Mouse (Mus musculus) cortical plate, adult 2 months (tissue): ENCODE results near the gene Tbx5. TPM values are rescaled to one million over a fixed set of nuclear protein-coding genes. Genes with fewer than 3 reads are reported as not detected.

Experiments used
- H3K27ac ChIP-seq: fragments of 200-500 bp; 2 replicates; pipeline ENCODE4 v1.5.1; 2012; ENCODE audit warnings: low read length, control low read depth, inconsistent platforms; ENCODE audit not compliant: insufficient read depth
- H3K4me1 ChIP-seq: fragments of 200-500 bp; 2 replicates; pipeline ENCODE4 v1.6.1; 2011; ENCODE audit warnings: low read length; ENCODE audit not compliant: control insufficient read depth, insufficient read depth
- H3K4me3 ChIP-seq: fragments of 200-500 bp; 2 replicates; pipeline ENCODE4 v1.5.1; 2011; ENCODE audit warnings: mild to moderate bottlenecking, low read length, control low read depth; ENCODE audit not compliant: insufficient read depth
- CTCF ChIP-seq: fragments of 200-500 bp; IDR thresholded peaks from 2 replicates; pipeline ENCODE4 v1.5.1; 2011; ENCODE audit warnings: mild to moderate bottlenecking, control low read depth, low read length; ENCODE audit not compliant: insufficient read depth; ENCODE audit errors: extremely low read depth
- POLR2A ChIP-seq: fragments of 200-500 bp; IDR thresholded peaks from 2 replicates; pipeline ENCODE4 v1.6.1; 2011; ENCODE audit warnings: mild to moderate bottlenecking, low read length, control low read depth; ENCODE audit not compliant: insufficient read depth; ENCODE audit errors: extremely low read depth
- polyA plus RNA-seq: library from polyadenylated mRNA; depleted of rRNA; stranded (reverse); fragments of >200 nt; gene quantifications from 2 replicates; pipeline ENCODE4 v1.2.3, GENCODE M21; 2012

Gene Tbx5
- polyA plus RNA-seq, 1 experiment, result not detected

GRCm38 (mm10) chr5:119799419-119800242 lies 32.8 kb upstream of the Tbx5 start:
- H3K4me1 ChIP-seq, result no peaks in the 10 kb centered on the region
- H3K27ac ChIP-seq, result no peak overlapping the region
- TF ChIP-seq CTCF (no peak), POLR2A (no peak)
- H3K4me3 ChIP-seq, result no peak overlapping the region

GRCm38 (mm10) chr5:119800243-119800665 lies 32.2 kb upstream of the Tbx5 start:
- no peak overlapping the region for H3K4me3 ChIP-seq
- H3K27ac ChIP-seq, result no peak overlapping the region
- no peaks in the 10 kb centered on the region for H3K4me1 ChIP-seq
- TF ChIP-seq CTCF, result no peak
- TF ChIP-seq POLR2A, result no peak

GRCm38 (mm10) chr5:119802617-119803410 lies 29.7 kb upstream of the Tbx5 start:
- Histone ChIP-seq H3K4me1 (no peaks in the 10 kb centered on the region), H3K4me3 (no peak overlapping the region), H3K27ac (no peak overlapping the region)
- TF ChIP-seq POLR2A (no peak), CTCF (no peak)

- Histone ChIP-seq H3K4me1 (no peaks in the 10 kb centered on the region), H3K4me3 (no peak overlapping the region), H3K27ac (no peak overlapping the region)
- no peak for TF ChIP-seq POLR2A
- no peak for TF ChIP-seq CTCF
These were observed 28.8 kb upstream of the Tbx5 start for GRCm38 (mm10) chr5:119803411-119804251.

- Histone ChIP-seq H3K27ac (no peak overlapping the region), H3K4me1 (no peaks in the 10 kb centered on the region), H3K4me3 (no peak overlapping the region)
- TF ChIP-seq CTCF, result no peak
- TF ChIP-seq POLR2A, result no peak
These were observed 28.0 kb upstream of the Tbx5 start for GRCm38 (mm10) chr5:119804301-119805039.

GRCm38 (mm10) chr5:119805636-119806035 lies 26.8 kb upstream of the Tbx5 start:
- no peak overlapping the region for H3K27ac ChIP-seq
- H3K4me1 ChIP-seq, result no peaks in the 10 kb centered on the region
- TF ChIP-seq CTCF (no peak), POLR2A (no peak)
- H3K4me3 ChIP-seq, result no peak overlapping the region

GRCm38 (mm10) chr5:119806467-119806866 lies 26.0 kb upstream of the Tbx5 start:
- no peak for TF ChIP-seq CTCF
- no peak for TF ChIP-seq POLR2A
- H3K4me3 ChIP-seq, result no peak overlapping the region
- H3K4me1 ChIP-seq, result no peaks in the 10 kb centered on the region

GRCm38 (mm10) chr5:119807481-119808183 lies 24.8 kb upstream of the Tbx5 start:
- Histone ChIP-seq H3K4me3 (no peak overlapping the region), H3K27ac (no peak overlapping the region), H3K4me1 (no peaks in the 10 kb centered on the region)
- TF ChIP-seq POLR2A, result no peak
- no peak for TF ChIP-seq CTCF

More at GRCm38 (mm10) chr5:119806467-119806866, 26.0 kb upstream of the Tbx5 start:
- H3K27ac ChIP-seq, result no peak overlapping the region
